Mouse (Mus musculus) activated CD4-positive, CD25-positive, alpha-beta regulatory T cell, adult 4 months (primary cell): ENCODE measurements around the gene Akap7. TPM values are rescaled to one million over a fixed set of nuclear protein-coding genes. Genes with fewer than 3 reads are reported as not detected.

Experiments
- ATAC-seq: one replicate; pipeline ENCODE4 v1.8.0; 2017
- polyA plus RNA-seq, 2 experiments: library from polyadenylated mRNA; unstranded; fragments of 100-300 nt; shearing (Covaris generic); gene quantifications; one replicate each; pipeline ENCODE4 v1.2.1; 2017

Akap7 gene
- polyA plus RNA-seq, 2 experiments from 2014 or later, result 4.1 to 5.4 TPM

GRCm38 (mm10) chr10:25120871-25121554, 186.7 kb downstream of the Akap7 start:
- ATAC-seq, result no peak

Other genes starting within 250 kb of the Akap7 start
- gene Epb41l2, start 51.9 kb upstream of the Akap7 start, polyA plus RNA-seq, result 10 to 100 TPM; 14.6 to 15.4 TPM
- gene Smlr1, start 228.4 kb upstream of the Akap7 start, polyA plus RNA-seq, result not detected